In the genomic region with DNA sequence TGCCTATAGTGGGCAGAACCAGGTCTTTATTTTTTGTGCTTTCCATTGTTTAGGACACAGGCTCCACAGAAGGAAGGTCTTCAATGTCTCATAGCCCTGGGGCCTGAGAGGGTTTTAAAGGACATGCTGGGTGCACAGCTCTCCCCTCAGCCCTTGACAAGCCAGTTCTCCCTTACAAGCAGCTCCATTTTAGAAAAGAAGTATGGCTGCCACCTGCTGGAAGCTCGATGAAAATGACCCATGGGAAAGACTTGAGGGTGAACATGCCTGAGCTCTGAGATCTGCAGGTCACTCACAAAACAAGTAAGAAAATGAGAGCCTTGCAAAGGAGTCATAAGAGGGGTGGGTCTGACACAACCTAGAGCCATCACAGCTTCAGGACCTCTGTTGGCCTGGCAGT, we compare ENCODE assay signal across 10 mouse cellular contexts. TPM values are rescaled to one million over a fixed set of nuclear protein-coding genes. Genes with fewer than 3 reads are reported as not detected.
DNase-seq lines count a peak whose midpoint lies in the region; ATAC-seq lines count a peak whose summit lies in the region.
"Had no signal": no experiment of that assay in that cellular context is flagged by ENCODE, and none has a peak within 500 bp of the region (broad histone marks: within the 10 kb centered on the region; RNA-seq: fewer than 3 reads in every experiment).

No protein-coding gene starts in this region.

- no peaks in the 10 kb centered on the region for H3K27me3 ChIP-seq in hindbrain, embryonic 10.5 days (ENCODE audit: insufficient read depth, poor library complexity, severe bottlenecking)
- no peaks in the 10 kb centered on the region; the same call in 1 of the 2 replicates for H3K27me3 ChIP-seq in hindbrain, embryonic 12.5 days
- no peaks in the 10 kb centered on the region for H3K27me3 ChIP-seq in embryonic facial prominence, embryonic 11.5 days (ENCODE audit: control insufficient read depth, insufficient read depth, low read length)

- H3K9me3 ChIP-seq in hindbrain, embryonic 10.5 days, result no peaks in the 10 kb centered on the region
- H3K9me3 ChIP-seq in hindbrain, embryonic 12.5 days (replicated peaks), result no peaks in the 10 kb centered on the region
- no peaks in the 10 kb centered on the region for H3K9me3 ChIP-seq in embryonic facial prominence, embryonic 11.5 days (replicated peaks; ENCODE audit: control insufficient read depth, low read length)
- H3K9me3 ChIP-seq: embryonic facial prominence, embryonic 15.5 days had no signal

- H3K4me2 ChIP-seq in hindbrain, embryonic 12.5 days (replicated peaks), result no peak overlapping the region
- no peak overlapping the region for H3K4me2 ChIP-seq in embryonic facial prominence, embryonic 11.5 days (ENCODE audit: low read depth, low read length)
- H3K4me2 ChIP-seq: embryonic facial prominence, embryonic 15.5 days had no signal

- H3K36me3 ChIP-seq in hindbrain, embryonic 10.5 days, result no peaks in the 10 kb centered on the region
- no peaks in the 10 kb centered on the region for H3K36me3 ChIP-seq in hindbrain, embryonic 12.5 days
- H3K36me3 ChIP-seq in embryonic facial prominence, embryonic 11.5 days (replicated peaks; ENCODE audit: control insufficient read depth, insufficient read depth, low read depth, low read length), result no peaks in the 10 kb centered on the region
- H3K36me3 ChIP-seq: embryonic facial prominence, embryonic 15.5 days had no signal

- no peak overlapping the region for H3K4me3 ChIP-seq in hindbrain, embryonic 10.5 days
- H3K4me3 ChIP-seq in hindbrain, embryonic 12.5 days, result no peak overlapping the region
- H3K4me3 ChIP-seq in embryonic facial prominence, embryonic 11.5 days (ENCODE audit: low read depth, low read length), result no peak overlapping the region
- H3K4me3 ChIP-seq: embryonic facial prominence, embryonic 15.5 days had no signal

- no peak overlapping the region for H3K9ac ChIP-seq in hindbrain, embryonic 12.5 days
- no peak overlapping the region for H3K9ac ChIP-seq in embryonic facial prominence, embryonic 11.5 days (replicated peaks; ENCODE audit: low read length)
- H3K9ac ChIP-seq: embryonic facial prominence, embryonic 15.5 days had no signal

- no peak for ATAC-seq in hindbrain, embryonic 12.5 days (ENCODE audit: low FRiP score)
- no peak for ATAC-seq in embryonic facial prominence, embryonic 11.5 days (replicated peaks; ENCODE audit: insufficient number of reproducible peaks, low FRiP score, low TSS enrichment, low read depth)
- peak; percentile 61; the same call in 1 of the 2 replicates for ATAC-seq in megakaryocyte progenitor cell, adult 5-6 weeks (replicated peaks; ENCODE audit: poor library complexity)
- no peak for ATAC-seq in activated CD4-positive, CD25-positive, alpha-beta regulatory T cell, adult 4 months

- no peak overlapping the region for H3K27ac ChIP-seq in hindbrain, embryonic 10.5 days
- no peak overlapping the region for H3K27ac ChIP-seq in hindbrain, embryonic 12.5 days
- no peak overlapping the region for H3K27ac ChIP-seq in embryonic facial prominence, embryonic 11.5 days (replicated peaks; ENCODE audit: low read depth, low read length)
- H3K27ac ChIP-seq: embryonic facial prominence, embryonic 15.5 days; macrophage had no signal

- 0% methylated on average over 1 of the region's 1 CpGs for WGBS in hindbrain, embryonic 10.5 days
- 0% methylated on average over 1 of the region's 1 CpGs for WGBS in hindbrain, embryonic 12.5 days
- WGBS in embryonic facial prominence, embryonic 11.5 days, result 0% methylated on average over 1 of the region's 1 CpGs

- no peaks in the 10 kb centered on the region for H3K4me1 ChIP-seq in hindbrain, embryonic 10.5 days (replicated peaks)
- H3K4me1 ChIP-seq in hindbrain, embryonic 12.5 days, result no peaks in the 10 kb centered on the region
- no peaks in the 10 kb centered on the region for H3K4me1 ChIP-seq in embryonic facial prominence, embryonic 11.5 days (ENCODE audit: control insufficient read depth, insufficient read depth, low read length)
- H3K4me1 ChIP-seq: embryonic facial prominence, embryonic 15.5 days had no signal

- DNase-seq in hindbrain, embryonic 10.5 days (ENCODE audit: low spot score), result peak; percentile 28
- peak; percentile 7 for DNase-seq in CD4-positive helper T cell, adult 2 months (ENCODE audit: low read depth, low spot score)
- peak; percentile 62 for DNase-seq in ZHBTc4 (ENCODE audit: low read depth, low spot score)
- DNase-seq in embryonic facial prominence, embryonic 11.5 days (ENCODE audit: low spot score), result peak; percentile 67
- DNase-seq in layer of hippocampus, adult 9-10 months (ENCODE audit: low spot score), result peak; percentile 3

RNA-seq across cellular contexts. Expression of a gene that starts 8.3 kb away (rescaled TPM):
- not detected in 2 replicates for polyA plus RNA-seq in hindbrain, embryonic 10.5 days (2016; fragmentation: Nextera tagmentation; extraction: Ambion mirVana)
- not detected in 2 replicates for polyA plus RNA-seq in hindbrain, embryonic 12.5 days (2016; fragmentation: Nextera tagmentation; extraction: Ambion mirVana)
- not detected in 2 replicates for polyA plus RNA-seq in embryonic facial prominence, embryonic 11.5 days (2014; fragmentation: Nextera tagmentation; extraction: Ambion mirVana)
- not detected in 2 replicates for total RNA-seq in megakaryocyte progenitor cell, adult 5-6 weeks (2015)
- not detected in 2 replicates for total RNA-seq in megakaryocyte progenitor cell, adult 5-6 weeks (2017)
- polyA plus RNA-seq in activated CD4-positive, CD25-positive, alpha-beta regulatory T cell, adult 4 months (2017; shearing (Covaris generic)), result not detected
- polyA plus RNA-seq: embryonic facial prominence, embryonic 15.5 days; macrophage had no signal

RNA-seq across cellular contexts. Expression of a gene that starts 8.9 kb away (rescaled TPM):
- not detected in 2 replicates for polyA plus RNA-seq in hindbrain, embryonic 10.5 days (2016; fragmentation: Nextera tagmentation; extraction: Ambion mirVana)
- polyA plus RNA-seq in hindbrain, embryonic 12.5 days (2016; fragmentation: Nextera tagmentation; extraction: Ambion mirVana), result not detected in 2 replicates
- polyA plus RNA-seq in embryonic facial prominence, embryonic 11.5 days (2014; fragmentation: Nextera tagmentation; extraction: Ambion mirVana), result not detected in 2 replicates
- not detected in 2 replicates for total RNA-seq in megakaryocyte progenitor cell, adult 5-6 weeks (2015)
- not detected in 2 replicates for total RNA-seq in megakaryocyte progenitor cell, adult 5-6 weeks (2017)
- polyA plus RNA-seq in activated CD4-positive, CD25-positive, alpha-beta regulatory T cell, adult 4 months (2017; shearing (Covaris generic)), result not detected
- polyA plus RNA-seq: macrophage had no signal

RNA-seq across cellular contexts. Expression of a gene that starts 20.1 kb away (rescaled TPM):
- polyA plus RNA-seq in hindbrain, embryonic 10.5 days (2016; fragmentation: Nextera tagmentation; extraction: Ambion mirVana), result not detected in 2 replicates
- not detected in 2 replicates for polyA plus RNA-seq in hindbrain, embryonic 12.5 days (2016; fragmentation: Nextera tagmentation; extraction: Ambion mirVana)
- polyA plus RNA-seq in embryonic facial prominence, embryonic 11.5 days (2014; fragmentation: Nextera tagmentation; extraction: Ambion mirVana), result not detected in 2 replicates
- not detected in 2 replicates for total RNA-seq in megakaryocyte progenitor cell, adult 5-6 weeks (2015)
- total RNA-seq in megakaryocyte progenitor cell, adult 5-6 weeks (2017), result not detected in 2 replicates
- not detected for polyA plus RNA-seq in activated CD4-positive, CD25-positive, alpha-beta regulatory T cell, adult 4 months (2017; shearing (Covaris generic))
- polyA plus RNA-seq: macrophage had no signal

RNA-seq across cellular contexts. Expression of a gene that starts 24.3 kb away (rescaled TPM):
- not detected in 2 replicates for polyA plus RNA-seq in hindbrain, embryonic 10.5 days (2016; fragmentation: Nextera tagmentation; extraction: Ambion mirVana)
- not detected in 2 replicates for polyA plus RNA-seq in hindbrain, embryonic 12.5 days (2016; fragmentation: Nextera tagmentation; extraction: Ambion mirVana)
- not detected in 2 replicates for polyA plus RNA-seq in embryonic facial prominence, embryonic 11.5 days (2014; fragmentation: Nextera tagmentation; extraction: Ambion mirVana)
- not detected in 2 replicates for total RNA-seq in megakaryocyte progenitor cell, adult 5-6 weeks (2015)
- not detected in 2 replicates for total RNA-seq in megakaryocyte progenitor cell, adult 5-6 weeks (2017)
- polyA plus RNA-seq in activated CD4-positive, CD25-positive, alpha-beta regulatory T cell, adult 4 months (2017; shearing (Covaris generic)), result not detected
- polyA plus RNA-seq: macrophage had no signal

RNA-seq across cellular contexts. Expression of a gene that starts 38.2 kb away (rescaled TPM):
- not detected in 2 replicates for polyA plus RNA-seq in hindbrain, embryonic 10.5 days (2016; fragmentation: Nextera tagmentation; extraction: Ambion mirVana)
- not detected in 2 replicates for polyA plus RNA-seq in hindbrain, embryonic 12.5 days (2016; fragmentation: Nextera tagmentation; extraction: Ambion mirVana)
- not detected in 2 replicates for polyA plus RNA-seq in embryonic facial prominence, embryonic 11.5 days (2014; fragmentation: Nextera tagmentation; extraction: Ambion mirVana)
- not detected in 2 replicates for total RNA-seq in megakaryocyte progenitor cell, adult 5-6 weeks (2015)
- not detected in 2 replicates for total RNA-seq in megakaryocyte progenitor cell, adult 5-6 weeks (2017)
- not detected for polyA plus RNA-seq in activated CD4-positive, CD25-positive, alpha-beta regulatory T cell, adult 4 months (2017; shearing (Covaris generic))
- polyA plus RNA-seq: macrophage had no signal

Comparison
In these comparisons a context has a peak if more than half of its experiments do, and no peak if none do; other contexts are left out.
1. DNase-seq: peak in every context shown above with its lines; median percentile 67 in embryonic facial prominence, embryonic 11.5 days; 62 in ZHBTc4; 28 in hindbrain, embryonic 10.5 days; 7 in CD4-positive helper T cell, adult 2 months; 3 in layer of hippocampus, adult 9-10 months.